Mouse (Mus musculus): Measurements from ENCODE around the gene Appbp2. TPM values are rescaled to one million over a fixed set of nuclear protein-coding genes. Genes with fewer than 3 reads are reported as not detected.

Appbp2 gene
- polyA plus RNA-seq, 1 experiment from 2014 or later: 25.9 TPM

GRCm38 (mm10) chr11:85157301-85157700, 77.6 kb downstream of the Appbp2 start:
- no peak overlapping the region for H3K27ac ChIP-seq (ENCODE audit: low read length)
- no peaks in the 10 kb centered on the region for H3K4me1 ChIP-seq (ENCODE audit: insufficient read depth, low read depth, low read length)
- H3K4me2 ChIP-seq (replicated peaks; ENCODE audit: low read depth, low read length): no peak overlapping the region
- no peaks in the 10 kb centered on the region for H3K27me3 ChIP-seq (replicated peaks; ENCODE audit: insufficient read depth, low read length)
- WGBS: 50% methylated on average over 2 of the region's 2 CpGs
- TF ChIP-seq EP300 (IDR thresholded peaks at IDR 0.05) (no peak), CTCF (IDR thresholded peaks at IDR 0.05) (no peak)
- H3K9me3 ChIP-seq (ENCODE audit: low read length): no peaks in the 10 kb centered on the region
- ATAC-seq: no peak
- H3K4me3 ChIP-seq (ENCODE audit: low read depth, low read length): no peak overlapping the region
- DNase-seq (ENCODE audit: low spot score): no peak
- no peak overlapping the region for H3K9ac ChIP-seq (replicated peaks; ENCODE audit: low read depth)
- H3K36me3 ChIP-seq (ENCODE audit: insufficient read depth, low read length): no peaks in the 10 kb centered on the region

- H3K36me3 ChIP-seq (ENCODE audit: insufficient read depth, low read length): no peaks in the 10 kb centered on the region
- TF ChIP-seq EP300 (IDR thresholded peaks at IDR 0.05) (no peak), CTCF (IDR thresholded peaks at IDR 0.05) (no peak)
- DNase-seq (ENCODE audit: low spot score): no peak
- no peaks in the 10 kb centered on the region for H3K27me3 ChIP-seq (replicated peaks; ENCODE audit: insufficient read depth, low read length)
- no peak overlapping the region for H3K27ac ChIP-seq (ENCODE audit: low read length)
- no peak overlapping the region for H3K4me2 ChIP-seq (replicated peaks; ENCODE audit: low read depth, low read length)
- H3K4me3 ChIP-seq (ENCODE audit: low read depth, low read length): no peak overlapping the region
- 84% methylated on average over 2 of the region's 2 CpGs for WGBS
- ATAC-seq: no peak
- no peak overlapping the region for H3K9ac ChIP-seq (replicated peaks; ENCODE audit: low read depth)
- H3K4me1 ChIP-seq (ENCODE audit: insufficient read depth, low read depth, low read length): no peaks in the 10 kb centered on the region
- no peaks in the 10 kb centered on the region for H3K9me3 ChIP-seq (ENCODE audit: low read length)
Measured at GRCm38 (mm10) chr11:85152256-85152930, 82.5 kb downstream of the Appbp2 start.

GRCm38 (mm10) chr11:85139581-85140540, 95.1 kb downstream of the Appbp2 start, which contains the start of gene Usp32:
Gene Usp32 (minus strand): TSS chr11:85140161.
- Histone ChIP-seq H3K36me3 (ENCODE audit: insufficient read depth, low read length) (no peaks in the 10 kb centered on the region), H3K9ac (replicated peaks; ENCODE audit: low read depth) (peak within 1 kb of the TSS; percentile 76), H3K27ac (ENCODE audit: low read length) (peak within 1 kb of the TSS; percentile 85), H3K27me3 (replicated peaks; ENCODE audit: insufficient read depth, low read length) (no peaks in the 10 kb centered on the region), H3K4me2 (replicated peaks; ENCODE audit: low read depth, low read length) (peak within 1 kb of the TSS; percentile 88), H3K9me3 (ENCODE audit: low read length) (no peaks in the 10 kb centered on the region), H3K4me1 (ENCODE audit: insufficient read depth, low read depth, low read length) (no peaks in the 10 kb centered on the region; the same call in 1 of the 2 replicates), H3K4me3 (ENCODE audit: low read depth, low read length) (peak within 1 kb of the TSS; percentile 87)
- DNase-seq (ENCODE audit: low spot score): peak; percentile 99
- ATAC-seq: peak; percentile 99
- under 1% methylated on average over 65 of the region's 94 CpGs for WGBS
- peak; percentile 35 for TF ChIP-seq CTCF (IDR thresholded peaks at IDR 0.05)
- no peak for TF ChIP-seq EP300 (IDR thresholded peaks at IDR 0.05)

DNA sequence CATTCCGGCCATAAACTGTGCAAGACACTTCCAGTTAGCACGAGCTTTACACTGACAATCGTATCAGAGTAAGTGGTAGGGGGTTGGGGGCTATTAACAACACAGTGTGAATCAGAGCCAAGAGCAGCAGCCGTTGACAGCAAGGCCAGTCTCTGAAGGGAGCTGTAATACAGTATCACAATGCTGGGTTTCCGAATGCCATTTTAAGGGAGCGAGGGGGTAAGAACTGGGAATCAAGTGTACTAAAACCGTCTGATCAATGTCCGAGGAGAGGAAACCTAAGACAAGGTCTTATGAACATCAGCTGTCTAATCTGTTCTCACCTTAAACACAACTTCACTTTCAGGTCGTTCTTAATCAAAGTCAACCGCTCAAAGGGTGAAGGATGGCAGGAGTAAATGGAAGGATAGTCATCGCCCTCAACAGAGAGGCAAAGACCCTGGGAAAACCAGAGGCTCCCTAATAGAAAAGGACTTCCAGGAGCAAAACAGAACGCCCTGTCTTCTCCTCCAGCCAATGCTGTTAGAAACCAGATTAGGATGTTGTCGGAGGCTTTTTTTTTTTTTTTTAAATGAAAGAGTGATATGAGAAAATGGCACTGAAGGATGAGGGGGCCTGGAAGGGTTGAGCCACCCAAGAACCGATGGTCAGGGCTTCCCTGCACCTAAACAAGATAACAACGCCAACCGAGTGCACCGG, 96.0 kb downstream of the Appbp2 start:
- Histone ChIP-seq H3K4me2 (replicated peaks; ENCODE audit: low read depth, low read length) (peak overlapping the region; percentile 88), H3K4me3 (ENCODE audit: low read depth, low read length) (peak overlapping the region; percentile 87), H3K9me3 (ENCODE audit: low read length) (no peaks in the 10 kb centered on the region), H3K9ac (replicated peaks; ENCODE audit: low read depth) (peak overlapping the region; percentile 76), H3K4me1 (ENCODE audit: insufficient read depth, low read depth, low read length) (no peaks in the 10 kb centered on the region; the same call in 1 of the 2 replicates), H3K36me3 (ENCODE audit: insufficient read depth, low read length) (no peaks in the 10 kb centered on the region), H3K27me3 (replicated peaks; ENCODE audit: insufficient read depth, low read length) (no peaks in the 10 kb centered on the region), H3K27ac (ENCODE audit: low read length) (peak overlapping the region; percentile 85; the same call in 1 of the 2 replicates)
- WGBS: 3% methylated on average over 17 of the region's 17 CpGs
- TF ChIP-seq EP300 (IDR thresholded peaks at IDR 0.05) (no peak), CTCF (IDR thresholded peaks at IDR 0.05) (no peak)
- peak; percentile 14 for DNase-seq (ENCODE audit: low spot score)
- ATAC-seq: no peak

Other genes starting within 250 kb of the Appbp2 start
- gene Usp32, start 95.0 kb downstream of the Appbp2 start, polyA plus RNA-seq (2015; fragmentation: Nextera tagmentation; extraction: Ambion mirVana): 4.1 and 4.5 TPM in 2 replicates
- 0.24 TPM in 1 of 2 replicates, not detected in the other for gene 1700125H20Rik, start 64.7 kb downstream of the Appbp2 start, polyA plus RNA-seq (2015; fragmentation: Nextera tagmentation; extraction: Ambion mirVana)
- gene Ppm1d, start 76.1 kb upstream of the Appbp2 start, polyA plus RNA-seq (2015; fragmentation: Nextera tagmentation; extraction: Ambion mirVana): 12.6 and 13.3 TPM in 2 replicates
- 26.0 and 31.0 TPM in 2 replicates for gene Bcas3, start 118.0 kb upstream of the Appbp2 start, polyA plus RNA-seq (2015; fragmentation: Nextera tagmentation; extraction: Ambion mirVana)